Mouse (Mus musculus) left cerebral cortex, adult 11 months (tissue): ENCODE results near the gene Rnase2b.
A peak's percentile ranks its signal among the peaks of the same experiment; 100 is the strongest.
"Not testable (repeated sequence)": the region's sequence is repeated elsewhere in the genome, so short reads cannot be mapped to it uniquely, and the experiment has no call there.

ENCODE experiments used
- DNase-seq: peaks from one replicate; pipeline ENCODE4 v3.0.0; 2022; ENCODE audit warnings: low spot score

The Rnase2b gene

DNA sequence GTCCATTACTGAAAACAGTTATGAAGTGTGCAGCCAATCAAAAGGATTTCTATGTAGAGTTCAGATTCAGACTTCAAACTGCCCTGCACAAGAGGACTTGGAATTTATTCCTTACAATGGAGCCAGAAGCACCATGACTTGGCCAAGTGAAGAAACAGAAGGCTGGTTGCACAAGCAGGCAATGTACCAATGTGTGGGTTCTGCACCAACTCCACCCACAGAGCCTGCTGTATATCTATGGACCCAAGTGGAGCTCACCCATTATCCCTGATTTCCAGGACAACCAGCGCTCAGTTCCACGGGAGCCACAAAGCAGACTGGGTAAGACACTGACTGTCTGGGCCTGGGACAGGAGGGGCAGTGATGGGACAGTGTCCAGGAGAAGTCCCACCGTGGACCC, at the start of gene Rnase2b:
Gene Rnase2b, plus strand, starts transcription at position 285 of the 400 bp plus-strand sequence.
- DNase-seq: not testable (repeated sequence)

DNA sequence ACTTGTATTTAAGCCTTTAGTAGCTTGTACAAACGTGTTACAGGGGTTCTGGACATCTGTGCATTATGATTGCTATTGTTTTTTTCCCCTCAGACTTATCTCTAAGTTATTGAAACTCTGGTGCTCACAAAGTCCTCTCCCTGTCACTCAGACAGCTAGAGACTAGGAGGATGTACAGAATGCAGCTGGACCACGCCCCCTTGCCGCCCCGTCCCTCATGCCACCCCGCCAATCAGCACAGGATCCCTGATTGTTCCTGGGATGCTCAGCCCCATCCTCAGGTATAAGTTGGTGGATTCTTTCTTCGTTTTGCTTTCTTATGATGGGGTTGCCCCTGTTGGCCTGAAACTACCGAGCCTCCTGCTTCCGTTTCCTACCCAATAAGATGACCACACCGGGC, 48.6 kb upstream of the Rnase2b start:
- no peak for DNase-seq

GRCm38 (mm10) chr14:51113916-51114560, 48.0 kb upstream of the Rnase2b start, which contains the start of gene Eddm3b:
Eddm3b (plus strand) TSS chr14:51114426.
- DNase-seq: no peak

- no peak for DNase-seq
Observed at GRCm38 (mm10) chr14:51125684-51126083, 36.4 kb upstream of the Rnase2b start.

DNA sequence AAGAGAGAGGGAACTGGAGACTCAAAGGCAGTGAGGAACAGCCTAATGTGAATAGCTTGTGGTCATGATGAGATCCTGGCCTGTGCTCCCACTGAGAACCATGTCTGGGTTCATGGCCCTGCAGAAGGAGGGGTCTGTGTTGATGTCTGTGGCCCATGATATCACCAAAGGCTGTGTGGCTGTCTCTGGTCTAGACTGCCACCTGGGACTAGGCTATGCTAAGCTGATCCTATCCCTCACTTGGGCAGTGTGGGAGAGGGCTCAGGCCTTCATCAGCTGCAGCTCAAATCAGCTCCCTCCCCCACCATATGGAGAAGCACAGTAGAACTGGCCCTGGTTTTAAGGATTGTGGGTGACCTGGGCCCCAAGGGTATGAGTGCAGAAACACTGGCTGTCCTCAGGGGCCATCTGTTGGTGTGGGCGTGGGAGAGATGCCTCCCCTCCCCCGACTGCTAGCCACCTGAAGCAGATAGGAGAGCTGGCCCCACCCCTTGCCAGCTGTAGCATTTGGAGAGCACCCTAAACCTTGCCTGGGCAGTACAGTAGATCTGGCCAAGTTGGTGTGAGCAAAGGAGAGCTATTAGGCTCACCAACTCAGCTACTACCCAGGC, 34.3 kb upstream of the Rnase2b start:
- no peak for DNase-seq

DNA sequence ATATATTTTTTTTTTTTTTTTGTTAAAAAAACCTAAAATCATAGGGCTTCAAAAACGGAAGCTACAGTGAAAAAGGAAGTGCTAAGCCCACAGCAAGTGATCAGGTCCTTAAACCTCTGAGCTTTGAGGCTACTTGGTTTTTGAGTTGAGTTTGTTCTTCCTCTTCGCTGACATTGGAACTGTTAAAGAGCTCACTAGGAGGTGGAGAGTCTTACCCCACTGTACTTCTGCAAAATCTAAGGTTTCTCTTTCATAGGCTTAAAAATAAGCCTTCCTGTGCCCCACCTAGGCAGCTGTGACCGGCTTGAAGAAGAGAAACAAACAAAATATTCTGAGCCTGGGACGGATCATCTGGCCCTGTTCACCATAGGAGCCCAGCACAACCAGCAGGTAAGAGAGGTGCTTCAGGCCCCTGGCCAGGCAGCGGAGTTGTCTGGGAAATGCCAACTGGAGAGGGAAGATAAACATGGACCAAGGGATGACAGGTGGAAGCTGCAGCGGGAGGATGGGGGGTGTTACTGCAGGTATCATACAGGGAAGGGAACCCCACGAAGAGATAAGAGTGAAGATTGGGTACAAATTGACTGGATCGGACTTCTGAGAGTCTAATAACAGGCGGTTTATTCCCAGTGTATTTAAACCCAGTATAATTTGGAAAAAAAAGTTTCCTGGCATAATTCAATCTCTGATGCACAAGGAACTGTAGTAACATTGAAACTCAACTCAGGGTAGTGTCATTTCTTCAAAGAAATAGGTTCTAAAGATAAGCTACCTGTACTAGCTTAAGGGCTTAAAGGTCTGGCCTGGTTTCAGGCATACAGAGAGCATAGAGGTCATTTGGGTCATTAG, 33.1 kb upstream of the Rnase2b start:
- DNase-seq: no peak

DNA sequence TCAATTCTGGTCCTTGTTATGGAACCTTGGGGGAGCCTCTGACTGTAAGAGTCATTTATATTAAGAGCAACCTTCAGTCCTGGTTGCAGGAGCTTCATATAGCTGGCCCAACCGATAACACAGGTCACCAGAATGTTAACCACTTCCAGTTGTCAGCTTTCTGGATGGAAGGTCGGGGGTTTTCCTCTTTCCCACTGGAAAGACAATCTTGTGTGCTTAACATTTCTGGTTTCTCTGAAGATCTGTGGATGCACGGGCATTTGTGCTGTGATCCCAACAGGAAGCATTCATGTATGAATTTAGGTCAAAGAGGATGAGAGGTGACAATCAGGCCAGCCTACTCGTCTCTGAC, 32.5 kb upstream of the Rnase2b start:
- DNase-seq: no peak

DNA sequence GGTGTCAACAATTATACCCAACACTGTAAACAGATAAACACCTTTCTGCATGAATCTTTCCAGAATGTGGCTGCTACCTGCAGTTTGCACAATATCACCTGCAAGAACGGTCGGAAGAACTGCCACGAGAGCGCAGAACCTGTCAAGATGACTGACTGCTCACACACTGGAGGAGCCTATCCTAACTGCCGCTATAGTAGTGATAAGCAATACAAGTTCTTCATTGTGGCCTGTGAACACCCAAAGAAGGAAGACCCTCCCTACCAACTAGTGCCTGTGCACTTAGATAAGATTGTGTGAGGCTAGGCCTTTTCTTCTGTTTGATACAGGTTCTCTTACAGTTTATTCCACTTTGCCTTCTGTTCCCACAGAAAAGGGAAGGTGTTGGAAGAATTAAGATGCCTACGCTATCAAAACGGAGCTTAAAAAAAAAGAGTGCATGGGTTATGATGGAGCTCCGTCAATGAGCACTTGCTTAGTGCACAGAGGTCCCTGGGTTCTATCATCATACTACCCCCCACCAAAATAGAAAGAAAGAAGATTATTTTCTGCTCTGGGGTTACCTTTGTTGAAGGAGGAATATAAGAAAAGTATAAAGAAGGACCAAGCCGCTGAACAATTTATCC, 31.6 kb upstream of the Rnase2b start:
- no peak for DNase-seq

GRCm38 (mm10) chr14:51131086-51131815, 30.8 kb upstream of the Rnase2b start:
- no peak for DNase-seq

DNA sequence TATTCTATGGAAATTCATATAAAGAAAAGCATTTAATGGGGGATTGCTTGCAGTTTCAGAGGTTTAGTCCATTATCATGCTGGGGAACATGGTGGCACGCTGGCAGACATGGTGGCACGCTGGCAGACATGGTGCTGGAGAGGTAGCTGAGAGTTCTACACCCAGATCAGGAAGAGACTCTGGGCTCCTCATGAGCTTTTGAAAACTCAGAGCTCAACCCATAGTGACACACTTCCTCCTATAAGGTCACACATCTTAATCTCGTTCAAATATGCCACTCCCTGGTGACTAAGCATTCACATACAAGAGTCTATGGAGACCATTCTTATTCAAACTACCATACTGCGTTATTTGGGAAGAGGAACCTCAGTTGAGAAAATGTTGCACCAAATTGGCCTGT, 29.7 kb upstream of the Rnase2b start:
- DNase-seq: no peak

GRCm38 (mm10) chr14:51140342-51140741, 21.7 kb upstream of the Rnase2b start:
- no peak for DNase-seq

DNA sequence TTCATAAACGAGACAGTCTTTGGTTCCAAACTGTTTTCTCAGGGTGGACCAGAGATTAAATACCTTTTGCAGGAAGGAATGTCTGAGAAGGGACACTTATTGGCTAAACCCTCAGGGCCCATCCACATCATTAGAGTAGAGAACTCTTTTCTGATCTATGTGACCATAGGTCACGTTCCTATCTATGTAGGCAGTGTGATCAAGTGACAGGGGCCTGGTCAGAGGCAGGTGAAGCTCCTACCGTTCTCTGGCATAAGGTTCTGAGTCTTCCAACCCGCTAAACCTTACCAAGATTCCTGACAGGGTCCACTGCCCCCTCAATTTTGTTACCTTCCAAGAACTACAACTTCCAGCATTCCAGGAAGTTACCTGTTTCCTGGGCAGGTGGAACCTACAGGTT, 19.9 kb upstream of the Rnase2b start:
- DNase-seq: no peak

GRCm38 (mm10) chr14:51142568-51142967, 19.5 kb upstream of the Rnase2b start:
- DNase-seq: no peak

DNA sequence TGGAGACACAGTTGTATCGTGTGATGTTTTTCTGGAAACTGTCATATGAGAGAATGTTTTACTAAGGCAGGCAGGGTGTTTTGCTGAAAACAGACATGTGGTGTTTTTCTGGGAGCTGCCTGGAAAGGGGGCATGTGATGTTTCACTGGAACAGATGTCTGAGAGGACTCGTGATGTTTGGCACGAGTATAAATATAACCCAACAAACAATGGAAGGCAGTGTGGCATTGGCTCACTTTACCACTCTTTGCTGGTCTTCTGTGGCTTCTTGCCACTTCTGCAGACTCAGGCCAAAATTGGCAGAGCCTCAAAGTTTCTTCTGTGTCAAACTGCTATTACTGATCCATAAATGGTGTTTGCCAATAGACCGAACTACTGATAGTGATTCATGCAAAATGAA, 18.8 kb upstream of the Rnase2b start:
- peak; percentile 19 for DNase-seq

GRCm38 (mm10) chr14:51143937-51144336, 18.1 kb upstream of the Rnase2b start:
- no peak for DNase-seq

- no peak for DNase-seq
Observed at GRCm38 (mm10) chr14:51144451-51144850, 17.6 kb upstream of the Rnase2b start.

GRCm38 (mm10) chr14:51145521-51145920, 16.5 kb upstream of the Rnase2b start:
- no peak for DNase-seq

DNA sequence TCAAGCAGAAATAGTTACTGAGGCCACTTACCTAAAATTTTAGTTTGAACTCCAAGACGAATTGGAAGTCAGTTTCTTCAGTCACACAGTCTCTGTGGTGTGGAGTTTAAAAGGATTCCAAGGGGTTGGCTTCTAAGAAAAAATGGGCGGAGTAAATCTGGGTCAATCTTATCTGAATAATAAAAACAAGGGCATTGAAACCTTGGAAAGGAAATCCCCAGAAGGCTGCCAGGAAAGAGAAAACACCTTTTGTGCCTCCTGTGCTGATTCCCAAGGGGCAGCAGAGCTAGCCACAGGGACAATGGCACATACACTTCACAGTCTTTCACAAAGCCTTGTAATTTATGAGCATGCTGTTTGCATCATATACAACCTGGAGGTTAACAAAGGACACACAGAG, 15.4 kb upstream of the Rnase2b start, which contains the start of gene Rnase1:
Gene Rnase1, minus strand, starts transcription at position 101 of the 400 bp plus-strand sequence.
- no peak for DNase-seq

GRCm38 (mm10) chr14:51148006-51148405, 14.1 kb upstream of the Rnase2b start:
- DNase-seq: no peak

DNA sequence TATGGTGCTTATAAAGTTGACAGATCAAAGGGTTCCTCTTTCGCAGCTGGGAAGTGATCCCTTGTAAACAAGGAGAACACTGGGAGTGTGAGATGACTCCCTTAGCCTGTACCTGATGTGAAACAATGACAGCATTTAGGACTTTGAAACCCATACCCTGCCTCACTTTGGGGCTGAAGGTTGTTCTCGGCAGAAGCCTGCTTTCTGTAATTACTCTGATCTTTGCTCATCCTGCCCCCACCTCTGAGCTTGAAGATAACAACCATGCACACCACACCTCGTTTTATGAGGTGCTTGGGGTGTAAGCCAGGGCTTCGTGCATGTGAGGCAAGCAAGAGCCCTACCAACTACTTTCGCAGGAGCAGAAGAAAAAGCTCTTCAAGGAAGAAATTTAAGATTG, 12.9 kb upstream of the Rnase2b start:
- no peak for DNase-seq

DNA sequence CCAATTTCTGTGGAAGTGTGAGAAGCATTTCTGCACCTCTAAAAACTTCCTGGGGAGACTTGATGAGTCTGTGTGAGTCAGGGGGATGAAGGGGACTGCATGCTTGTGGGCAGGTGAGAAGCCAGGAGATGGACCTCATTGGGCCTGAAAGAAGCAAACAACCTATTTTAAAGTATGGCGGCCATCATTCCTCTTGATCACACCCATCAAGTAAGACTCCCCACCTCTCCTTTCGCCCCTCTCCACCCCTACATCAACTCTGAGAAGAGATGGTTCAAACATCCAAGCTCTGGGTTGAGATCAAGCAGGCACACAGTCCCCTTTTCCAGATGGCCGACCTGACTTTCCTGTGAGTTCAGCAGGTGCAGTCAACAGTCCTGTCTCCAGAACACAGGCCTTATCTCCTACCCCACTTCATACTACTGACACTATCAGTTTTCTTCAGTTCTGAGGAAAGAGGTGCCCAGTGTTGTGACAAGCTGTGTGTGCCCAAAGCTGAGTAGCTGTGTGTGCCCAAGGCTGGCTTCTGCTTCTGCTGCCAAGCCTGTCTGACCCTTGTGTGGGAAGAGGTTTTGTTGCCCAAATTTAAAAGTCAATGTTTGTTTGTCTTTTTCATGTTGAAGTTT, 11.7 kb upstream of the Rnase2b start:
- no peak for DNase-seq
